ENCODE assay signal across 10 mouse cellular contexts in the genomic region with DNA sequence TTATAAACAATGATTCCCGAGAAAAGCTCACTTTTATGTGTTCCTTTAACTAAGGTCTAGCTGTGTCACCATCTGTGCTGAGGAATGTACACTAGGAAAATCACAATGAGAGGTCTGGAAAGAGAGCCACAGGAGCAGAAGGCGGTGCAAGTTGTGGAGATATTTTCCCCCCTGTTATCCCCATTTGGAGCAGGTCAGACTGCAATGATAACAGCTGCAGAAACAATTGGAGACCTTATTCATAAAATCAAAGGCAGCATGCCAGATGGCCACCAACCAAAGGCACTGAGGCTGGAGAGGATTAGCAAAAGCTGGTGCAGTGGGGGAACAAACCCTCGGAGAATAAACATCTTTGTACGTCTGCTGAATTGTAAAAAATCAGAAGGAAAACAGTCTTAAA.
DNase-seq lines count a peak whose midpoint lies in the region; ATAC-seq and TF ChIP-seq lines count a peak whose summit lies in the region.
"Had no signal": no experiment of that assay in that cellular context is flagged by ENCODE, and none has a peak within 500 bp of the region (broad histone marks: within the 10 kb centered on the region; RNA-seq: fewer than 3 reads in every experiment).

No protein-coding gene starts in this region.

- no peak overlapping the region for H3K4me2 ChIP-seq in hindbrain, embryonic 11.5 days (replicated peaks; ENCODE audit: low read depth, low read length)
- H3K4me2 ChIP-seq in forebrain, postnatal 0 days (ENCODE audit: low read depth): no peak overlapping the region
- H3K4me2 ChIP-seq in midbrain, embryonic 16.5 days (ENCODE audit: low read length): no peak overlapping the region

- H3K27ac ChIP-seq in hindbrain, embryonic 11.5 days (ENCODE audit: low read depth, low read length): no peak overlapping the region
- no peak overlapping the region for H3K27ac ChIP-seq in hindbrain, embryonic 10.5 days
- no peak overlapping the region for H3K27ac ChIP-seq in forebrain, postnatal 0 days (ENCODE audit: low read depth, low read length)
- no peak overlapping the region for H3K27ac ChIP-seq in midbrain, embryonic 16.5 days (ENCODE audit: low read length)

- H3K4me3 ChIP-seq in hindbrain, embryonic 11.5 days (ENCODE audit: low read depth, low read length): no peak overlapping the region
- no peak overlapping the region for H3K4me3 ChIP-seq in hindbrain, embryonic 10.5 days
- H3K4me3 ChIP-seq in forebrain, postnatal 0 days (ENCODE audit: low read depth, low read length): no peak overlapping the region
- H3K4me3 ChIP-seq in midbrain, embryonic 16.5 days (ENCODE audit: low read depth, low read length): no peak overlapping the region

- H3K36me3 ChIP-seq in hindbrain, embryonic 11.5 days (ENCODE audit: control insufficient read depth, insufficient read depth, low read length): no peaks in the 10 kb centered on the region
- no peaks in the 10 kb centered on the region for H3K36me3 ChIP-seq in hindbrain, embryonic 10.5 days
- no peaks in the 10 kb centered on the region for H3K36me3 ChIP-seq in forebrain, postnatal 0 days (ENCODE audit: insufficient read depth)
- no peaks in the 10 kb centered on the region for H3K36me3 ChIP-seq in midbrain, embryonic 16.5 days (ENCODE audit: control insufficient read depth, insufficient read depth, low read length)

- H3K4me1 ChIP-seq in hindbrain, embryonic 11.5 days (replicated peaks; ENCODE audit: control insufficient read depth, insufficient read depth, low read length): no peaks in the 10 kb centered on the region
- H3K4me1 ChIP-seq in hindbrain, embryonic 10.5 days (replicated peaks): peaks cover 4% of the 10 kb centered on the region; the same call in 1 of the 2 replicates
- H3K4me1 ChIP-seq in forebrain, postnatal 0 days (ENCODE audit: insufficient read depth): no peaks in the 10 kb centered on the region
- peaks cover 2% of the 10 kb centered on the region; the same call in 1 of the 2 replicates for H3K4me1 ChIP-seq in midbrain, embryonic 16.5 days (ENCODE audit: control insufficient read depth, insufficient read depth, low read length)

- DNase-seq in hindbrain, embryonic 11.5 days (ENCODE audit: low spot score): no peak
- DNase-seq in hindbrain, embryonic 10.5 days (ENCODE audit: low spot score): no peak
- peak; percentile 32 for DNase-seq in cerebellum, adult 11-12 months
- DNase-seq in forebrain, postnatal 0 days: peak; percentile 29
- no peak for DNase-seq in right cerebral cortex, postnatal 10 days (ENCODE audit: low spot score in 2 of 2)
- no peak for DNase-seq in adrenal gland, postnatal 14 days
- no peak for DNase-seq in yolk sac, embryonic 10.5 days (ENCODE audit: low spot score)
- DNase-seq: kidney, adult 11 months had no signal

- 0 out of 2 replicates have a peak, but pooled peaks cover 2% of the 10 kb centered on the region for H3K27me3 ChIP-seq in hindbrain, embryonic 11.5 days (ENCODE audit: control insufficient read depth, insufficient read depth, low read length)
- peaks cover 13% of the 10 kb centered on the region for H3K27me3 ChIP-seq in hindbrain, embryonic 10.5 days (ENCODE audit: insufficient read depth, poor library complexity, severe bottlenecking)
- peaks cover 6% of the 10 kb centered on the region; the same call in 1 of the 2 replicates for H3K27me3 ChIP-seq in forebrain, postnatal 0 days (ENCODE audit: insufficient read depth, low read length)
- H3K27me3 ChIP-seq in midbrain, embryonic 16.5 days (ENCODE audit: control insufficient read depth, insufficient read depth, low read depth, low read length): peaks cover 4% of the 10 kb centered on the region; the same call in 1 of the 2 replicates

- H3K9ac ChIP-seq in hindbrain, embryonic 11.5 days (ENCODE audit: low read depth, low read length): no peak overlapping the region
- no peak overlapping the region for H3K9ac ChIP-seq in forebrain, postnatal 0 days
- no peak overlapping the region for H3K9ac ChIP-seq in midbrain, embryonic 16.5 days (ENCODE audit: low read depth, low read length)

- peak; percentile 47; the same call in 1 of the 2 replicates for ATAC-seq in hindbrain, embryonic 11.5 days (ENCODE audit: low FRiP score)
- peak; percentile 23; the same call in 1 of the 2 replicates for ATAC-seq in forebrain, postnatal 0 days
- ATAC-seq in midbrain, embryonic 16.5 days: peak; percentile 56; the same call in 1 of the 2 replicates
- ATAC-seq: CD4-positive, CD25-positive, alpha-beta regulatory T cell, adult 4 months had no signal

- H3K9me3 ChIP-seq in hindbrain, embryonic 11.5 days (ENCODE audit: control insufficient read depth, low read length): no peaks in the 10 kb centered on the region
- H3K9me3 ChIP-seq in hindbrain, embryonic 10.5 days: no peaks in the 10 kb centered on the region
- H3K9me3 ChIP-seq in forebrain, postnatal 0 days (ENCODE audit: low read length): no peaks in the 10 kb centered on the region
- no peaks in the 10 kb centered on the region for H3K9me3 ChIP-seq in midbrain, embryonic 16.5 days (replicated peaks; ENCODE audit: control insufficient read depth, low read length, poor library complexity, severe bottlenecking)

- 36% methylated on average over 4 of the region's 4 CpGs for WGBS in hindbrain, embryonic 11.5 days
- 39% methylated on average over 4 of the region's 4 CpGs for WGBS in hindbrain, embryonic 10.5 days
- 4% methylated on average over 4 of the region's 4 CpGs for WGBS in forebrain, postnatal 0 days
- 8% methylated on average over 4 of the region's 4 CpGs for WGBS in midbrain, embryonic 16.5 days

- TF ChIP-seq CTCF in forebrain, postnatal 0 days (IDR thresholded peaks at IDR 0.05; ENCODE audit: low read depth): no peak

Comparison
In these comparisons a context has a peak if more than half of its experiments do, and no peak if none do; other contexts are left out.
1. DNase-seq: peak in cerebellum, adult 11-12 months (single experiment) and forebrain, postnatal 0 days (single experiment); none in hindbrain, embryonic 11.5 days (single experiment), hindbrain, embryonic 10.5 days (single experiment), right cerebral cortex, postnatal 10 days (0 of 2), adrenal gland, postnatal 14 days (single experiment) and yolk sac, embryonic 10.5 days (single experiment).
2. Peak in every context shown above with its lines, with median percentiles within 50 percentile points of each other: ATAC-seq.